Mouse (Mus musculus) neural tube, embryonic 14.5 days (tissue): ENCODE data around the gene Tgm4. TPM values are rescaled to one million over a fixed set of nuclear protein-coding genes. Genes with fewer than 3 reads are reported as not detected.

ENCODE experiments used
- ATAC-seq: fragments of 200-750 bp; cut with Nextera tagmentation; 2 replicates; pipeline ENCODE4 v1.8.0; 2017; ENCODE audit warnings: low read depth, mild to moderate bottlenecking, moderate TSS enrichment, moderate library complexity
- H3K27ac ChIP-seq: fragments of 300-500 bp; sonication (generic); 2 replicates; pipeline ENCODE4 v1.5.1; 2014; ENCODE audit warnings: low read depth, mild to moderate bottlenecking, control low read depth, low read length, moderate library complexity, mixed read lengths
- H3K27me3 ChIP-seq: fragments of 300-500 bp; sonication (generic); 2 replicates; pipeline ENCODE4 v1.6.1; 2014; ENCODE audit warnings: low read length; ENCODE audit not compliant: control insufficient read depth, insufficient read depth
- H3K36me3 ChIP-seq: fragments of 300-500 bp; sonication (generic); 2 replicates; pipeline ENCODE4 v1.6.1; 2014; ENCODE audit warnings: low read length, mixed read lengths; ENCODE audit not compliant: control insufficient read depth, insufficient read depth
- H3K4me1 ChIP-seq: fragments of 300-500 bp; sonication (generic); 2 replicates; pipeline ENCODE4 v1.6.1; 2014; ENCODE audit warnings: low read length; ENCODE audit not compliant: control insufficient read depth, insufficient read depth
- H3K4me2 ChIP-seq: fragments of 300-500 bp; sonication (generic); 2 replicates; pipeline ENCODE4 v1.6.1; 2014; ENCODE audit warnings: mild to moderate bottlenecking, low read depth, low read length, control low read depth
- H3K4me3 ChIP-seq: fragments of 300-500 bp; sonication (generic); 2 replicates; pipeline ENCODE4 v1.5.1; 2014; ENCODE audit warnings: low read depth, low read length, control low read depth, mixed read lengths
- H3K9ac ChIP-seq: fragments of 300-500 bp; sonication (generic); replicated peaks from 2 replicates; pipeline ENCODE4 v1.6.1; 2014; ENCODE audit warnings: low read depth, mild to moderate bottlenecking, control low read depth, low read length, mixed read lengths
- H3K9me3 ChIP-seq: fragments of 300-500 bp; sonication (generic); 2 replicates; pipeline ENCODE4 v1.6.1; 2016; ENCODE audit warnings: low read length; ENCODE audit not compliant: control insufficient read depth
- WGBS: fragments of 180-500 bp; shearing (Covaris S2); extraction: QIAGEN DNeasy Blood & Tissue Kit; methylation state at CpG from one replicate; pipeline ENCODE4 v1.1.7; 2014; 5-methylcytosine and 5-hydroxymethylcytosine counted together
- polyA plus RNA-seq: library from polyadenylated mRNA; unstranded; fragments of >200 nt; fragmentation: Nextera tagmentation; extraction: Ambion mirVana; gene quantifications from 2 replicates; pipeline ENCODE4 v1.2.1, GENCODE M21; 2014

Gene Tgm4
- polyA plus RNA-seq, 1 experiment from 2014 or later = 0.55 TPM

DNA sequence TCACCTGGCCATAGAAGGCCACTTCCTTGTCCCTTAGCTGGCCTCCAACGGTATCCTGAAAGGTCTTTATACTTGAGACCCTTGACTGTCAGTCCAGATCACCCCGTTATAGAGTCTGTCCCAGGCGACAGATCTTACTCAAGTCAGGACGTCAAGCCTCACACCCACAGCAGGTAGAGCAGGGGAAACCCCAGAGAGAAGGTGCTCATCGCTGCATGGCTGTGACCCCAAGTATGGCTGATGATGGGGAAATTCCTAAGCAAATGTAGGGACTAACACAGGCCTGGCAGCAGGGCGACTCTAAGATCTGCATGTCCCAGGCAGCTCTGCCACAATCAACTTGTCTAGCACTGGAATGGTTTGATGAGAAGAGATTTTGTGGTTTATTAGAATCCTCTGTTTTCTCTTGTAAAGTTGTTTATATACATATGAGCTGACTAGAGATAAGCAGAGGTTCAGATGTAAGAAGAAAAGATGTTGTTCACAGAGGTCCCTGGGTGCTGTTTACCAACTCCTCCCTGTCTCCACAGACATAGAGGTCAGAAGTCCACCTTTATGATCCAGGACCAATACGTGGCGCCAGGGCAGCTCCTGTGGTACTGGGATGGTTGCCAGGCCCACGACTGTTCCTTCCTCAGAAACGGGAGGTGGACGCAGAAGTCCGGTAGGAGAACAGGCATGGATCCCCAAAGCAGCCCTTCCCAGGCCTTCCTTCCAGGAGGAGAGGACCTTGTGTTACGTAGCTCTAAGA lies 2.9 kb upstream of the Tgm4 start:
- no peak for ATAC-seq
- H3K9me3 ChIP-seq = no peaks in the 10 kb centered on the region
- no peak overlapping the region for H3K4me3 ChIP-seq
- no peaks in the 10 kb centered on the region for H3K36me3 ChIP-seq
- H3K9ac ChIP-seq = no peak overlapping the region
- H3K4me1 ChIP-seq = no peaks in the 10 kb centered on the region
- H3K27me3 ChIP-seq = no peaks in the 10 kb centered on the region
- WGBS = 89% methylated on average over 13 of the region's 13 CpGs
- no peak overlapping the region for H3K4me2 ChIP-seq
- no peak overlapping the region for H3K27ac ChIP-seq

DNA sequence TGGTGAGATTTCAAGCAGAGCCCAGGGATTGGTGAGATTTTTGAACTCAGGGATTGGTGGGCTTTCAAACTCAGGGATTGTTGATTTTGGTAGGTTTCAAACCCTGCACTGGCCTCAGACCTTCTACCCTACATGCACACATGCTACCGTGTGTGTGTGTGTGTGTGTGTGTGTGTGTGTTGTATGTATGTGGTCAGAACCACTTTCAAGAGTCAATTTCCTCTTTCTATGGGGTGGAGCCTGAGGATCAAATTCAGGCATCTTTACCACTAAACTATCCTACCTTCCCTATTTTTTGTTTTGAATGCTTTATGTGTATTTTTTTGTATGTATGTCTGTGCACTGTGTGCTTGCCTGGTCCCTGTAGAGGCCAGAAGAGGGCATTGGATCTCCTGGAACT lies 13.1 kb downstream of the Tgm4 start:
- no peaks in the 10 kb centered on the region for H3K4me1 ChIP-seq
- H3K27me3 ChIP-seq = no peaks in the 10 kb centered on the region
- H3K36me3 ChIP-seq = no peaks in the 10 kb centered on the region
- H3K9me3 ChIP-seq = no peaks in the 10 kb centered on the region
- H3K4me2 ChIP-seq = no peak overlapping the region
- H3K9ac ChIP-seq = no peak overlapping the region
- WGBS = 71% methylated on average over 1 of the region's 1 CpGs
- H3K4me3 ChIP-seq = no peak overlapping the region
- no peak overlapping the region for H3K27ac ChIP-seq
- no peak for ATAC-seq

DNA sequence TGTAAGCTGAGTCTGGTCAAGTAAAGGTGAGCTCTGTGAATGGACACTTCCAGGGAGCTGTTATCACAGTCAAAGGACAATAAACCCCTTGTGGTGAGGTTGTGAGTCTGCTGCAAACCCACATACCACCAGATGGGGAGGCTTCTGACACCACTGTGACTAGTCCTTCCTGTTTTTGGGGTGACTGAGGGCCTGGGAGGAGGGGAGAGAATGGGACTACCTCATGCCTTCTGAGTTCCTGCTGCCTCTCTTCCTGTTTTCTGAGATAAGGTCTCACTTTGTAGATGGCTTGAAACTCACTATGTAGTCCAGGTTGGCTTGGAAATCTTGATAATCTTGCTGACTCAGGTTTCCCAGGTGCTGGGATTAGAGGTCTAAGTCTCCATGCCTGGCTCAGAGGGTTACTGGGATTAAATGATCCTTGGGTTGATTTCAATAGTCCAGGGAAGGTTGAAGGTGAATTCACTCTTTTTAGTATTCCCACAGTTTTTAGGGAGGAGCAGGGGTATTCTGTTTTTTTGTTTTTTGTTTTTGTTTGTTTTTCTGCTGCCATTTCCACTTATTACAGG lies 24.3 kb downstream of the Tgm4 start:
- H3K9ac ChIP-seq = no peak overlapping the region
- no peaks in the 10 kb centered on the region for H3K9me3 ChIP-seq
- H3K4me3 ChIP-seq = no peak overlapping the region
- no peak for ATAC-seq
- no peak overlapping the region for H3K4me2 ChIP-seq
- H3K27me3 ChIP-seq = no peaks in the 10 kb centered on the region
- H3K36me3 ChIP-seq = no peaks in the 10 kb centered on the region
- no peaks in the 10 kb centered on the region for H3K4me1 ChIP-seq
- H3K27ac ChIP-seq = no peak overlapping the region

DNA sequence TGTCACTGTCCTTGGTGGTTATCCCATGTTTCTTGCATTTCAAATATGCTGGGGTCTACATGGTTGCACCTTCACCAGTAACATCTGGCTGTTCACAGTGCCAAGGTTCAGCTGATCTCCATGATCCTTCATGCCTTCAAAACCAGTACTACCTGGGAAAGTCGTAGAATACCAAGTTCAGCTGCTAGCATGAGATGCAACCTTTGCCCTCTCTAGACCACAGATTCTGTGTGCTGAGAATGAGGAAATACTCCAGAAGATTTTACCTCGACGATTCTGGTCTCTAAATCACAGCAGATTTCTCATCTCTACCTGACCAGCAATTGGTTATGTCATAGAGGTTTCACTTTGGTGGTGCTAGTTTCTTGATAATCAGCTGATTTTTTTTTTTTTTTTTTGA lies 25.6 kb downstream of the Tgm4 start:
- no peak for ATAC-seq
- H3K9me3 ChIP-seq = no peaks in the 10 kb centered on the region
- H3K36me3 ChIP-seq = no peaks in the 10 kb centered on the region
- WGBS = 96% methylated on average over 3 of the region's 3 CpGs
- H3K27me3 ChIP-seq = no peaks in the 10 kb centered on the region
- no peak overlapping the region for H3K4me3 ChIP-seq
- H3K9ac ChIP-seq = no peak overlapping the region
- no peaks in the 10 kb centered on the region for H3K4me1 ChIP-seq
- H3K27ac ChIP-seq = no peak overlapping the region
- no peak overlapping the region for H3K4me2 ChIP-seq

DNA sequence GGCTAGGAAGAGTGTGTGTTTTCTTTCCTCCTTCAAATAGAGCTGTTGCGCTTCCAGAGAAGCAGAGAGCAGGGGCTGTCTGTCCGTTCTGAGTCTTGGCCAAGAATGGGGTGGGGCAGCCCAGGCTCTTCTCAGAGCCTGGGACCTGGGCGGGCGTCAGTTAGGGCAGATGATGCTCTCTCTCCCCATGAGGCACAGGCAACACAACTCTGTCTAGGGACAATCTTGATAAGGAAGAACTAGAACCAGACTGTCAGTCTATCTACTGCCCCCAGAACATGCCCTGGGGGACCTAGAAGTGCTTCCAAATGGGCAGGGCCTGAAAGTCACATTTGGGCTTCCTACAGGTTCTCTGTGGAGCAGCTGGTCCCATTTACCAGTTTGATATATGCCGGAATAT lies 44.6 kb downstream of the Tgm4 start:
- H3K27me3 ChIP-seq = no peaks in the 10 kb centered on the region

DNA sequence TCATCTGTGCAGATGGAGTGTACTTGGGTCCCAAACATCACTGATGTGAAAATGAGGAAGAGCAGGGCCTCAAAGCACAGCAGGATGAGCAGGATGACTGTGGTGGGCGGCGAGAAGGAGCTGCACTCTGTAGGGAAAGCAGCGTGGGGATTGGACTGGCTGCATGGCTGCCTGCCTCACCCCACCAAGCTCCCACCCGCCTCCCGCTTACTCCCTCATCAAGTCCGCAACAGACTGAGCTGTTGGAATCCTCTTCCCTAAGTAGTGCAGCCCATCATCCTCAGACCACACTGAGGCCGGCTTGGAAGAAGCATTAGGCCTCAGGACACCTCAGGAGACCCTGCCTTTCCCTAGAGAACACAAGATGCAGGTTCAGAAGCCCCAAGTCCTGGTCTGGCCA lies 45.8 kb downstream of the Tgm4 start:
- no peak overlapping the region for H3K4me2 ChIP-seq
- WGBS = 88% methylated on average over 7 of the region's 7 CpGs
- no peak for ATAC-seq
- H3K9ac ChIP-seq = no peak overlapping the region
- no peak overlapping the region for H3K4me3 ChIP-seq
- H3K27ac ChIP-seq = no peak overlapping the region
- H3K9me3 ChIP-seq = no peaks in the 10 kb centered on the region
- no peaks in the 10 kb centered on the region for H3K27me3 ChIP-seq
- H3K36me3 ChIP-seq = peaks cover 40% of the 10 kb centered on the region
- H3K4me1 ChIP-seq = no peaks in the 10 kb centered on the region

More for the DNA sequence above, 44.6 kb downstream of the Tgm4 start:
- Histone ChIP-seq H3K27ac (no peak overlapping the region), H3K4me1 (no peaks in the 10 kb centered on the region), H3K9ac (no peak overlapping the region), H3K9me3 (no peaks in the 10 kb centered on the region), H3K4me2 (no peak overlapping the region), H3K36me3 (peaks cover 33% of the 10 kb centered on the region), H3K4me3 (no peak overlapping the region)
- ATAC-seq = no peak
- WGBS = 97% methylated on average over 5 of the region's 5 CpGs

DNA sequence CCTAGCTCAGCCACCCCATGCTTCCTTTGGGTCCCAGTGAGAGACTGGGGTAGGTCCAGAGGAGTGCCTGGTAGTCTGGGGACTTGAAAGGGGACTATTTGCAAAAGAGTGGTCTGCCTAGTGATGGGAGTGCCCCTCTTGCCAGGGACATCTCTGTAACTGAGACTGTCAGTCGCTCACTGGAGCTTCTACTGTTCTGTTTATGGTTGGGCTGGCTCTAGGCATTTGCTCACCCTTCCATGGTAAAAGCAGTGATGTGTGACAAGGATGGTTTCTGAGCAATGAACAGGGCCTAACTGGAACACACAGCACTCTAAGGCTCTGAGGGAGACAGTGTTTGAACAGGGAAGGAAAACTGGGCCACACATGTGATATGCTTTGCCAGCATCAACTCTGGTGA lies 46.3 kb downstream of the Tgm4 start:
- H3K4me1 ChIP-seq = no peaks in the 10 kb centered on the region
- no peaks in the 10 kb centered on the region for H3K27me3 ChIP-seq
- no peak overlapping the region for H3K4me3 ChIP-seq
- WGBS = 73% methylated on average over 1 of the region's 1 CpGs
- no peak overlapping the region for H3K27ac ChIP-seq
- H3K36me3 ChIP-seq = peaks cover 40% of the 10 kb centered on the region
- H3K9ac ChIP-seq = no peak overlapping the region
- H3K4me2 ChIP-seq = no peak overlapping the region
- no peaks in the 10 kb centered on the region for H3K9me3 ChIP-seq
- no peak for ATAC-seq

DNA sequence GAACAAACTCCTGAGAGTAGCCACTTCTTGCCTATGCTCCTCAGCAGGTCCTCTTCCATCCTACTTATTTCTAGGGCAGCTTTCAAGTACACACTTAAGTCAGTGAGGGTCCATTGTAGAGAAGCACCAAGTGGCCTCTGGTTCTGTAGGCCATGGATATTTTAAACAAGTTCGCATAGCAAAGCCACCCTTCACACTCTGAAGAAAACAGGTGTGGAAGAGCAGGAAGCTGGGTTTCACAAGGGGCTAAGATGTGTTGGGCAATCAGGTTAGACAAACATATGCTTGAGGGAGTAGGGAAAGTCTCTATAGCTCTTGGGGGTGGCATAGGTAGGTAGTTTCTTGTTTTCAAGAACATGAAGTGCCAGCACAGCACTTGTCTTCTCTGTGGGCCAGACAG lies 50.8 kb downstream of the Tgm4 start:
- Histone ChIP-seq H3K36me3 (peaks cover 22% of the 10 kb centered on the region), H3K4me1 (no peaks in the 10 kb centered on the region), H3K27me3 (no peaks in the 10 kb centered on the region), H3K27ac (no peak overlapping the region), H3K4me2 (no peak overlapping the region), H3K9ac (no peak overlapping the region), H3K9me3 (no peaks in the 10 kb centered on the region), H3K4me3 (no peak overlapping the region)
- ATAC-seq = no peak
- 86% methylated on average over 1 of the region's 1 CpGs for WGBS

DNA sequence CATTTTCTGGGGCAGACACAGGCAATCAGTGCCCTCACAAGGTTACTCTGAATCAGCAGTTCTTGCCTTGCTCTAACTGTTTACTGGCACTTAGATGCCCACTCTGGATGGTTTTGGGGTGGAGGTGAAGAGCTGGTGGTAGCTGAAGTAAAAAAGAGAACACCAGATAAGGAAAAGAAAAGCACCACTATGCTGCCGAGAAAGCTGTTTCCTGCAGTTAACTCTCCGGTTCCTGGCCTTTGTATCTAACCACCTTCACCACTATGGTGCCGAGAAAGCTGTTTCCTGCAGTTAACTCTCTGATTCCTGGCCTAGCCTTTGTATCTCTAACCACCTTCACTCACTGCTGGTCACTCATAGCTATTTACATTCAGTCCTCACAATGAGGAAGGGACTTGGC lies 53.0 kb downstream of the Tgm4 start:
- H3K4me3 ChIP-seq = no peak overlapping the region
- H3K27me3 ChIP-seq = no peaks in the 10 kb centered on the region
- ATAC-seq = no peak
- no peak overlapping the region for H3K4me2 ChIP-seq
- H3K9me3 ChIP-seq = no peaks in the 10 kb centered on the region
- H3K27ac ChIP-seq = no peak overlapping the region
- 75% methylated on average over 3 of the region's 3 CpGs for WGBS
- no peak overlapping the region for H3K9ac ChIP-seq
- H3K36me3 ChIP-seq = peaks cover 18% of the 10 kb centered on the region
- H3K4me1 ChIP-seq = no peaks in the 10 kb centered on the region
